ENCODE assay signal across 9 mouse cellular contexts in the genomic region with DNA sequence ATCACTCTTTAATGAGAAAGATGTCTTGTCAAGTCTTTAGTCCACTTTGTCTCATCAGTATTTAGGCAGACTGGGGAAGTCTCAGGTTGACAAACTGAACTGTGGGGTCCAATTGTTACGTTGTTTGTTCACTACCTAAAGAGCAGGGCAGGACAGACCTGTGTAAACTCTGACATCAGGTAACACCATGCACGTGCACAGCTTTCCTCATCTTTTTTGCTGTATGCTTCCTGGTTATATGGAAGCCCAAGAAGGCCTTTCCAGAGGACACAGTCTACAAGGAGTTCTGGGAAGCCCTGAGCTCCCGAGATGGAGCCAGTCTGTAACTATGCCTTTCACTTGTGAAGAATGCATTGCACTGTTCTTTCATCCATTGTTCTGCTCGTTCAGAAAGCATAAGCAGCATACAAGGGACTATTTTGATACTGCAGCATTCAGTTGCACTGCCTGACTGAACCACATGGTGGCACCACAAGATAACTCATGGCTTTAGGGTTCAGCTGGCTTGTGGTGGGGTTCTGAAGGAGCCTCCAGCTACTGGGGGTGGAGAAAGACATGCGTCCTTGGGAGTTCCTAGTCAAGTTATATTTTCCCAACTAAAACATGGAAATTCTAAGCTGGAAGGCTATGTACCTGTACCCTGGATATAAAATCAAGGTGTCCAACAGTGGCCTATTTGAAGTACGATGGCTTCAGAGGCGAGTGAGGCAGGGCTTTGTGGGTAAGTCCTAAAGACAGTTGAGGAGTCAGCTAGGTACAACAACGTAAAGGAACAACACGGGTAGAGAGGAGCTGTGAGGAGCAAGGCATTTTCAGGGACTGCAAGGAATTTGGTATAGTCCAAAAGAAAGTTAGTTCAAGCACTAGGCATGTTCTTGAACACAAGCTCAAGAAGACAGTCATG. TPM values are rescaled to one million over a fixed set of nuclear protein-coding genes. Genes with fewer than 3 reads are reported as not detected.
DNase-seq lines count a peak whose midpoint lies in the region; ATAC-seq and TF ChIP-seq lines count a peak whose summit lies in the region.
"Had no signal": no experiment of that assay in that cellular context is flagged by ENCODE, and none has a peak within 500 bp of the region (broad histone marks: within the 10 kb centered on the region; RNA-seq: fewer than 3 reads in every experiment).

No protein-coding gene starts in this region.

- 71% methylated on average over 9 of the region's 9 CpGs for WGBS in lung, postnatal 0 days

- H3K27ac ChIP-seq in lung, postnatal 0 days (ENCODE audit: low read length): no peak overlapping the region
- H3K27ac ChIP-seq: limb, embryonic 13.5 days had no signal

- no peak overlapping the region for H3K9ac ChIP-seq in lung, postnatal 0 days (replicated peaks; ENCODE audit: low read depth)
- H3K9ac ChIP-seq: limb, embryonic 13.5 days had no signal

- no peak for TF ChIP-seq EP300 in lung, postnatal 0 days (IDR thresholded peaks at IDR 0.05)

- peak; percentile 79 for TF ChIP-seq CTCF in E14TG2a.4 (conservative IDR thresholded peaks at IDR 0.05; ENCODE audit: low read length)
- peak; percentile 94 for TF ChIP-seq CTCF in lung, postnatal 0 days (IDR thresholded peaks at IDR 0.05)

- H3K9me3 ChIP-seq in E14TG2a.4 (ENCODE audit: low read length): no peaks in the 10 kb centered on the region
- no peaks in the 10 kb centered on the region for H3K9me3 ChIP-seq in lung, postnatal 0 days (ENCODE audit: low read length)
- H3K9me3 ChIP-seq: limb, embryonic 13.5 days had no signal

- H3K4me2 ChIP-seq in lung, postnatal 0 days (replicated peaks; ENCODE audit: low read depth, low read length): no peak overlapping the region
- H3K4me2 ChIP-seq: limb, embryonic 13.5 days had no signal

- H3K4me1 ChIP-seq in E14TG2a.4 (replicated peaks; ENCODE audit: low read depth, low read length): peaks cover 19% of the 10 kb centered on the region
- no peaks in the 10 kb centered on the region for H3K4me1 ChIP-seq in lung, postnatal 0 days (ENCODE audit: insufficient read depth, low read depth, low read length)
- H3K4me1 ChIP-seq: limb, embryonic 13.5 days had no signal

- H3K27me3 ChIP-seq in E14TG2a.4 (ENCODE audit: insufficient read depth, low read length): no peaks in the 10 kb centered on the region
- no peaks in the 10 kb centered on the region for H3K27me3 ChIP-seq in lung, postnatal 0 days (replicated peaks; ENCODE audit: insufficient read depth, low read length)
- H3K27me3 ChIP-seq: limb, embryonic 13.5 days had no signal

- H3K4me3 ChIP-seq in E14TG2a.4 (replicated peaks; ENCODE audit: low read length): no peak overlapping the region
- H3K4me3 ChIP-seq in lung, postnatal 0 days (ENCODE audit: low read depth, low read length): no peak overlapping the region
- H3K4me3 ChIP-seq: limb, embryonic 13.5 days had no signal

- DNase-seq in adrenal gland, postnatal 10 days: peak; percentile 79
- DNase-seq in embryo, embryonic 11.5 days (ENCODE audit: low read depth, low spot score): peak; percentile 26
- peak; percentile 31 to 53 for DNase-seq in gastrocnemius, postnatal 4 days (ENCODE audit: low spot score in 2 of 2)
- peak; percentile 91 for DNase-seq in layer of hippocampus, adult 11-12 months (ENCODE audit: low spot score)
- DNase-seq in lung, postnatal 0 days (ENCODE audit: low spot score): peak; percentile 58
- peak; percentile 71 for DNase-seq in retina, postnatal 7 days (ENCODE audit: low read depth, low spot score)
- DNase-seq in urinary bladder, postnatal 14 days (ENCODE audit: low spot score): peak; percentile 48

- peak; percentile 38; the same call in 1 of the 2 replicates for ATAC-seq in lung, postnatal 0 days

- peaks cover 89% of the 10 kb centered on the region for H3K36me3 ChIP-seq in E14TG2a.4 (ENCODE audit: insufficient read depth, low read length)
- no peaks in the 10 kb centered on the region for H3K36me3 ChIP-seq in lung, postnatal 0 days (ENCODE audit: insufficient read depth, low read length)

RNA-seq across cellular contexts. Expression of a gene that starts 25.1 kb away (rescaled TPM):
- total RNA-seq in adrenal gland, postnatal 10 days (2021): 10 to 100 TPM; 57.2 to 67.8 TPM
- total RNA-seq in gastrocnemius, postnatal 4 days (2021): 10 to 100 TPM; 67.6 to 70.5 TPM
- 46.1 and 59.9 TPM in 2 replicates for polyA plus RNA-seq in lung, postnatal 0 days (2015; fragmentation: Nextera tagmentation; extraction: Ambion mirVana)

RNA-seq across cellular contexts. Expression of a gene that starts 39.5 kb away (rescaled TPM):
- not detected for total RNA-seq in adrenal gland, postnatal 10 days (2021)
- not detected for total RNA-seq in gastrocnemius, postnatal 4 days (2021)
- polyA plus RNA-seq in lung, postnatal 0 days (2015; fragmentation: Nextera tagmentation; extraction: Ambion mirVana): not detected in 2 replicates
- polyA plus RNA-seq: limb, embryonic 13.5 days had no signal

Comparison
In these comparisons a context has a peak if more than half of its experiments do, and no peak if none do; other contexts are left out.
1. DNase-seq: peak in every context shown above with its lines; median percentile 91 in layer of hippocampus, adult 11-12 months; 79 in adrenal gland, postnatal 10 days; 71 in retina, postnatal 7 days; 58 in lung, postnatal 0 days; 48 in urinary bladder, postnatal 14 days; 42 in gastrocnemius, postnatal 4 days; 26 in embryo, embryonic 11.5 days.